Mouse (Mus musculus) testis, postnatal 10 days (tissue): ENCODE measurements around the gene Epb41l3.

Experiments
- DNase-seq: peaks from one replicate; pipeline ENCODE4 v3.0.0; 2021; ENCODE audit warnings: low spot score

The Epb41l3 gene

GRCm38 (mm10) chr17:69181560-69182316 is 106.3 kb downstream of the Epb41l3 start:
- no peak for DNase-seq

GRCm38 (mm10) chr17:69187794-69188193 is 112.3 kb downstream of the Epb41l3 start:
- no peak for DNase-seq

GRCm38 (mm10) chr17:69192863-69193493 is 117.5 kb downstream of the Epb41l3 start:
- no peak for DNase-seq

GRCm38 (mm10) chr17:69194599-69194998 is 119.1 kb downstream of the Epb41l3 start:
- DNase-seq = no peak

- DNase-seq = no peak
These were observed 120.3 kb downstream of the Epb41l3 start for GRCm38 (mm10) chr17:69195758-69196157.

- DNase-seq = no peak
These were observed 121.2 kb downstream of the Epb41l3 start for GRCm38 (mm10) chr17:69196656-69197055.

GRCm38 (mm10) chr17:69198805-69199204 is 123.3 kb downstream of the Epb41l3 start:
- DNase-seq = no peak

- no peak for DNase-seq
These were observed 124.3 kb downstream of the Epb41l3 start for GRCm38 (mm10) chr17:69199827-69200226.

- DNase-seq = no peak
These were observed 125.5 kb downstream of the Epb41l3 start for GRCm38 (mm10) chr17:69200936-69201335.

GRCm38 (mm10) chr17:69205282-69205999 is 130.0 kb downstream of the Epb41l3 start:
- no peak for DNase-seq

- no peak for DNase-seq
These were observed 132.3 kb downstream of the Epb41l3 start for GRCm38 (mm10) chr17:69207562-69208312.

GRCm38 (mm10) chr17:69211065-69211464 is 135.6 kb downstream of the Epb41l3 start:
- DNase-seq = no peak

GRCm38 (mm10) chr17:69216120-69216519 is 140.6 kb downstream of the Epb41l3 start:
- DNase-seq = no peak

GRCm38 (mm10) chr17:69220849-69221248 is 145.4 kb downstream of the Epb41l3 start:
- DNase-seq = no peak

- DNase-seq = no peak
These were observed 145.9 kb downstream of the Epb41l3 start for GRCm38 (mm10) chr17:69221377-69221776.

GRCm38 (mm10) chr17:69221966-69222692 is 146.6 kb downstream of the Epb41l3 start:
- no peak for DNase-seq

GRCm38 (mm10) chr17:69225996-69226395 is 150.5 kb downstream of the Epb41l3 start:
- DNase-seq = peak; percentile 45

- DNase-seq = no peak
These were observed 152.0 kb downstream of the Epb41l3 start for GRCm38 (mm10) chr17:69227426-69228014.

GRCm38 (mm10) chr17:69229451-69229850 is 154.0 kb downstream of the Epb41l3 start:
- DNase-seq = no peak

GRCm38 (mm10) chr17:69230131-69230621 is 154.7 kb downstream of the Epb41l3 start:
- no peak for DNase-seq

- no peak for DNase-seq
These were observed 155.9 kb downstream of the Epb41l3 start for GRCm38 (mm10) chr17:69231360-69231759.
